Mouse (Mus musculus): ENCODE data around the gene Rnf2. TPM values are rescaled to one million over a fixed set of nuclear protein-coding genes. Genes with fewer than 3 reads are reported as not detected.
"Not testable (repeated sequence)": the region's sequence is repeated elsewhere in the genome, so short reads cannot be mapped to it uniquely, and the experiment has no call there.

Gene Rnf2
- polyA plus RNA-seq, 1 experiment from 2014 or later = 67.6 TPM

- DNase-seq (ENCODE audit: low spot score) = peak; percentile 51
Measured at GRCm38 (mm10) chr1:151489806-151490205, 10.9 kb downstream of the Rnf2 start.

GRCm38 (mm10) chr1:151484754-151485153 lies 16.0 kb downstream of the Rnf2 start:
- DNase-seq (ENCODE audit: low spot score) = no peak

- peak; percentile 36 for DNase-seq (ENCODE audit: low spot score)
Measured at GRCm38 (mm10) chr1:151483568-151483967, 17.2 kb downstream of the Rnf2 start.

GRCm38 (mm10) chr1:151482497-151482896 lies 18.3 kb downstream of the Rnf2 start:
- DNase-seq (ENCODE audit: low spot score) = no peak

GRCm38 (mm10) chr1:151472386-151472785 lies 28.4 kb downstream of the Rnf2 start:
- not testable (repeated sequence) for DNase-seq (ENCODE audit: low spot score)

- no peak for DNase-seq (ENCODE audit: low spot score)
Measured at GRCm38 (mm10) chr1:151471429-151471828, 29.3 kb downstream of the Rnf2 start.

- no peak for DNase-seq (ENCODE audit: low spot score)
Measured at GRCm38 (mm10) chr1:151466571-151466970, 34.2 kb downstream of the Rnf2 start.

- no peak for DNase-seq (ENCODE audit: low spot score)
Measured at GRCm38 (mm10) chr1:151464914-151465313, 35.8 kb downstream of the Rnf2 start.

- no peak for DNase-seq (ENCODE audit: low spot score)
Measured at GRCm38 (mm10) chr1:151461265-151461664, 39.5 kb downstream of the Rnf2 start.

GRCm38 (mm10) chr1:151457087-151457486 lies 43.7 kb downstream of the Rnf2 start:
- DNase-seq (ENCODE audit: low spot score) = peak; percentile 52

- no peak for DNase-seq (ENCODE audit: low spot score)
Measured at GRCm38 (mm10) chr1:151451946-151452345, 48.8 kb downstream of the Rnf2 start.

- DNase-seq (ENCODE audit: low spot score) = no peak
Measured at GRCm38 (mm10) chr1:151450851-151451250, 49.9 kb downstream of the Rnf2 start.

GRCm38 (mm10) chr1:151449866-151450265 lies 50.9 kb downstream of the Rnf2 start:
- no peak for DNase-seq (ENCODE audit: low spot score)

- no peak for DNase-seq (ENCODE audit: low spot score)
Measured at GRCm38 (mm10) chr1:151435431-151435830, 65.3 kb downstream of the Rnf2 start.

GRCm38 (mm10) chr1:151429316-151429715 lies 71.4 kb downstream of the Rnf2 start:
- DNase-seq (ENCODE audit: low spot score) = no peak

- DNase-seq (ENCODE audit: low spot score) = peak; percentile 96
Measured at GRCm38 (mm10) chr1:151428263-151429221, 72.2 kb downstream of the Rnf2 start, which contains the start of the genes Swt1 and Trmt1l. Gene Swt1 (minus strand): TSS chr1:151428455. Gene Trmt1l (plus strand): TSS chr1:151428542.

- DNase-seq (ENCODE audit: low spot score) = no peak
Measured at GRCm38 (mm10) chr1:151427888-151428262, 72.9 kb downstream of the Rnf2 start.

- no peak for DNase-seq (ENCODE audit: low spot score)
Measured at GRCm38 (mm10) chr1:151426947-151427600, 73.7 kb downstream of the Rnf2 start.

- DNase-seq (ENCODE audit: low spot score) = no peak
Measured at GRCm38 (mm10) chr1:151422178-151422577, 78.6 kb downstream of the Rnf2 start.

- no peak for DNase-seq (ENCODE audit: low spot score)
Measured at GRCm38 (mm10) chr1:151409827-151410226, 90.9 kb downstream of the Rnf2 start.

Measured in thymus, postnatal 0 days (tissue).